Comparison of ENCODE assay signal across 8 mouse cellular contexts in genomic region chr4:127330181-127331100, GRCm38 (mm10). TPM values are rescaled to one million over a fixed set of nuclear protein-coding genes. Genes with fewer than 3 reads are reported as not detected.
DNase-seq lines count a peak whose midpoint lies in the region; ATAC-seq and TF ChIP-seq lines count a peak whose summit lies in the region.

TSS of gene Gjb3 (minus strand) at chr4:127330844.

- H3K9me3 ChIP-seq in kidney, embryonic 15.5 days (replicated peaks) = no peaks in the 10 kb centered on the region

- no peak within 1 kb of the TSS for H3K9ac ChIP-seq in kidney, embryonic 15.5 days

- H3K27ac ChIP-seq in kidney, embryonic 15.5 days = no peak within 1 kb of the TSS
- no peak within 1 kb of the TSS; the same call in 1 of the 2 replicates for H3K27ac ChIP-seq in bone marrow, adult 2 months (ENCODE audit: control insufficient read depth, insufficient read depth, low read depth, low read length, poor library complexity)

- H3K36me3 ChIP-seq in kidney, embryonic 15.5 days = no peaks in the 10 kb centered on the region

- DNase-seq in kidney, adult 11 months = no peak
- peak; percentile 30 for DNase-seq in mesoderm, embryonic 11.5 days (ENCODE audit: low read depth, low spot score)
- DNase-seq in thymus, postnatal 14 days = no peak
- DNase-seq in cerebellum, adult 11-12 months = no peak
- no peak for DNase-seq in spleen, postnatal 10 days (ENCODE audit: low spot score in 2 of 2)

- H3K4me2 ChIP-seq in kidney, embryonic 15.5 days = peak within 1 kb of the TSS; percentile 55

- TF ChIP-seq CTCF in bone marrow, adult 2 months (IDR thresholded peaks at IDR 0.05; ENCODE audit: control insufficient read depth, insufficient read depth, low read length) = no peak

- peak within 1 kb of the TSS; percentile 21 for H3K4me3 ChIP-seq in kidney, embryonic 15.5 days (replicated peaks)
- H3K4me3 ChIP-seq in bone marrow, adult 2 months (replicated peaks; ENCODE audit: control insufficient read depth, low read depth, low read length) = peak within 1 kb of the TSS; percentile 43

- peaks cover 79% of the 10 kb centered on the region for H3K27me3 ChIP-seq in kidney, embryonic 15.5 days

- 2% methylated on average over 48 of the region's 49 CpGs for WGBS in kidney, embryonic 15.5 days
- WGBS in bone marrow, adult 2 months = 2% methylated on average over 49 of the region's 49 CpGs

- no peak for TF ChIP-seq POLR2A in bone marrow, adult 2 months (IDR thresholded peaks at IDR 0.05; ENCODE audit: borderline replicate concordance, control insufficient read depth, low read depth, low read length)

- H3K4me1 ChIP-seq in kidney, embryonic 15.5 days = peaks cover 25% of the 10 kb centered on the region
- peaks cover 4% of the 10 kb centered on the region; the same call in 1 of the 2 replicates for H3K4me1 ChIP-seq in bone marrow, adult 2 months (ENCODE audit: control insufficient read depth, insufficient read depth, low read length)

- no peak for ATAC-seq in kidney, embryonic 15.5 days (replicated peaks; ENCODE audit: low FRiP score)
- ATAC-seq in granulocyte monocyte progenitor cell, adult 5-6 weeks (replicated peaks; ENCODE audit: poor library complexity, severe bottlenecking) = peak; percentile 16; the same call in 1 of the 2 replicates

RNA-seq across cellular contexts. Expression of gene Gjb3, which starts in this region (rescaled TPM):
- 1.4 and 1.7 TPM in 2 replicates for polyA plus RNA-seq in kidney, embryonic 15.5 days (2015; fragmentation: Nextera tagmentation; extraction: Ambion mirVana)
- polyA plus RNA-seq in bone marrow, adult 2 months (2011; ENCODE audit: insufficient read depth, insufficient read length, low replicate concordance, missing spikeins) = 4.3 TPM in 1 of 2 replicates, not detected in the other
- not detected in 2 replicates for total RNA-seq in granulocyte monocyte progenitor cell, adult 5-6 weeks (2014; fragmentation: Nextera tagmentation)
- 0.69 and 0.82 TPM in 2 replicates for total RNA-seq in granulocyte monocyte progenitor cell, adult 5-6 weeks (2017)

Comparison
In these comparisons a context has a peak if more than half of its experiments do, and no peak if none do; other contexts are left out.
1. Peak in ATAC-seq in granulocyte monocyte progenitor cell, adult 5-6 weeks; RNA of the gene not detected or under 1 TPM.